Mouse (Mus musculus) testis, postnatal 14 days (tissue): Measurements from ENCODE around the gene Mmachc.

Experiments
- DNase-seq: peaks from one replicate; pipeline ENCODE4 v3.0.0; 2021; ENCODE audit warnings: low spot score

Mmachc gene

DNA sequence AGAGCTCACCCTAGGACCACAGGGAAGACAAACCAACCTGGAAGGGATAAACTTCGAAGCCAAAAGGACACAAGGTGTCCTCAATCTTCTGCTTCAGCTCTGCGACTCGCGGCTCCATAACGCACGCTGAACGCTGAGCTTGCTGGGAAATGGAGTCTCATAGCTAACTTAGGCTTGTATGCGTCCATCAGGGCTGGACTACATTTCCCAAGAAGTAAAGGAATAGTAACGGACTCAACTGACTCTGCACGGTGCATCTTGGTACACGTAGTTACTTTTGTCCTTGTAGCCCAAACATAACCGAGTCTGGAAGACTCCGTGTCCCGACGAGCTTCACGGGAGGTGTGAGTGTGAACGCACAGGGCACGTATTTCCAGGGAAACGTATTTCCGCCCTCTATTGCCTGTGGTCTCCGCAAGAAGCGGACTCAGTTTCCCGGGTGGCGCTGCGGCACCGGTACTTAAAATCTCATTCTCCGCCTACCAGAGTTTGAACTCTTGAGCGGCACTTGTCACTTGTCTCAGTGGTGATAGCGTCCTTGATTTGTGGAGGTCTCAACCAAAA is at the start of gene Mmachc, which contains the start of gene Ccdc163:
Mmachc (minus strand) TSS at position 206 of the 564 bp plus-strand sequence.
Ccdc163 (plus strand) TSS at position 309 of the 564 bp plus-strand sequence.
- DNase-seq: peak; percentile 94

DNA sequence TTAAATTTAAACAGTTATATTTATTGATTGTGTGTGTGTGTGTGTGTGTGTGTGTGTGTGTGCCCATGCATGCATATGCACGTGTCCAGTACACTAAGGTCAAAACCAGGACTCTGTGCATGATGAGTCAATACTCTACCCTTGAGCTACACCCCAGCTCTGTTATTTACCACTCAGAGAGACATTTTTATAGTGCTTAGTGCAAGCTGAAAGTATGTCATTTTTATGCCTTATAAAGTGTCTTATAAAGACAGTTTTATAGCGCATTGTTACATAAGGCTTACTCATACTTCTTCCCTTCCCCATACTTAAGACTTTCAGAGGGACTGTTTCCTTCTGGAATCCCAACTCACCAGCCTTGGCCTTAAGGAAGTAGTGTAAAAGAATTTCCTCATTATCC is 41.5 kb upstream of the Mmachc start:
- DNase-seq: no peak

DNA sequence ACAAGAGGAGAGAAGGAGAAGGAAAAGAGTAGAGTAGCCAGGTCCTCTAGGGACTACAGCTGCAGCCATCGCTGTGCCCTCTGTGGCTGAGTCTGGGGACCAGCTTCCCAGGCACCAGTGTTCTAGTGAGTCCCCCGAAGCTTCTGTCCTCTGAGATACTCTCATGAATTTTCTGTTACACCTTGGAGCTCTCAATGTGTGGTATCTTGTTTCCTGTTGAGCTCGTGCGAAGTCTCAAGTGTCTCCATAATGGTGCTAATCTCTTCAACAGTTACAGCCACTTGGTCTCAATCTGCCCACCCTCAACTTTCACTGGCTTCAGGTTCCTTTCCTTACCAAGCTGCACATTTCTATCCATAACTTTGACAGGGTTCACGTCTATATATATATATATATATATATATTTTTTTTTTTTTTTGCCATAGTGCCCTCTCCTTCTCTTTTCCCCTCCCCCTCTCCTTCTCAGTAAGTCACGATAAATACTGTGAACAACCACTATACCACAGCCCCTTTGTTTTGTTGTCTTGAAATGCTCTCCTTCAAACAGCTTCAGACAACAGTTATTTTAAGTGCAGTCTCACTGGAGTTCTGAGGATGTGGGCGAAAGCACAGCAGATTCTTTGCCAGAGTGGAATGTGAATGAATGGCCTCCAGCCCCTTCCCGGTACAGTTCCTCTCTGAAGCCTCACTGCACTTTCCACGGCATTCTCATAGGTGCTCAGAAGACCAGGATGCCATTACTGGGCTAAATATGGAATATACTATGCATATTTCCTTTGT is 31.0 kb upstream of the Mmachc start:
- DNase-seq: no peak

DNA sequence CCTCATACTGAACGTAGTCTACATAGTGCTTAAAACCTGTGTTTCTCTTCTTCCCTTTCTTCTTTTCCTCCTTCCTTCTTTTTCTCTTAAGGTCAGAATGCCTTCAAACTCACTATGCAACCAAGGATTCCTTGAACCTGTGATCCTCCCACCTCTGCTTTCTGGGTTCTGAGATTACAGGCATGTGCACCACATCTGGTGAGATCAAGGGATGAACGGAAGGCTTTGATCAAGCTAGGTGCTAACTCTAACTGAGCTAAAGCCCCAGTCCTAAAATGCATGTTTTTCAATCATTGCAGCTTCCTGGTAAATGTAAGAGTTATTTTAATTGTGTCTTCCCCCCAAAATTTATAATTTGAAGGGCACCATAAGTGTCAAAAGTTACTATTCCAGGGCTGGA is 26.8 kb upstream of the Mmachc start:
- no peak for DNase-seq

DNA sequence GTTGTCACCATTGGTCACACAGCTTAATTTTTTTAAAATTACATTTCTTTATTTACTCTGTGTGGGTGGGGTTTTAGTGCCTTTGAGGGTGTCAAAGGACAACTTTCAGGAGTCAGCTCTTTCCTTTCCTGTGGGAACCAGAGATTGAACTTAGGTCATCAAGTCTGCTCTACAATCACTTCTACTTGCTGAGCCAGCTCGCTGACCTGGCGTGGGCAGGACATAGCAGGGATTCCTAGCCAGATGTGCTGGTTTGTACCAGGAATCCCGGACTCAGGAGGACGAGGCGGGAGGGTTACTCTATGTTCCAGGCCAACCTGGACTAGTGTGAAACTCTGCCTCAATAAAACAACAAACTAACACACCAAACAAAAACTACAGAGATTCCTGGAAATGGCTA is 24.1 kb upstream of the Mmachc start:
- DNase-seq: no peak

DNA sequence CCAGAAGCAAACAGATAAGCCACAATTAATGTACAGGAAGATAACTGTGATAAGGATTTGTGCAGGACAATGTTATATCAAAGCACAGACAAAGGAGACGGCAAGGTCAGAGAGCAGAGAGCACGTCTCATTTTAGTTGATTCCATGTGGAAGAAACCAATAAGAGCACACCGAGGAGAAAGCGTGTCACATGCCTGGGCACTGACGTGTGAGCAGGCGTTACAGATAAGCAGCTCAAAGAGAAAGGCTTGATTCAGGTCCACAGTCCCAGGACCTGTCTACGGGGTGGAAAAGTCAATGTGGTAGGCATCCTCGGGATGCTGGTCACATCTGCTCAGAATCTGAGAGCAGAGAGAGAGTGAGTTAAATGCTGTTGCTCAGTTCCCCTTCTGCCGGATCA is 22.9 kb upstream of the Mmachc start:
- DNase-seq: no peak

DNA sequence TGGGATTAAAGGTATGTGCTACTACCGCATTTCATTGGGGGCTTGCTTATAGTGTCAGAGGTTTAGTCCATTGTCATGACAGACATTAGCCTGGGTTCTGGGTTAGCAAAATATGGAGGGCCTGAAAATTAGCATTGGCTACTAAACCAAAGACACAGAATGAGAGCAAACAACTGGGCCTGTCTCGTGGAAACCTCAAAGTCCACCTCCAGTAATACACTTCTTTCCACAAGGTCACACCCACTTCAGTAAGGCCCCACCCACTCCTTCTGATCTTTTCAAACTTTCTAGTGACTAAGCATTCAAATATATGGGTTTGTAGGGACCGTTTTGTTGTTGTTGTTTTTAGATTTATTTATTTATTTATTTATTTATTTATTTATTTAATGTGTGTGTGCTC is 21.3 kb upstream of the Mmachc start:
- no peak for DNase-seq

DNA sequence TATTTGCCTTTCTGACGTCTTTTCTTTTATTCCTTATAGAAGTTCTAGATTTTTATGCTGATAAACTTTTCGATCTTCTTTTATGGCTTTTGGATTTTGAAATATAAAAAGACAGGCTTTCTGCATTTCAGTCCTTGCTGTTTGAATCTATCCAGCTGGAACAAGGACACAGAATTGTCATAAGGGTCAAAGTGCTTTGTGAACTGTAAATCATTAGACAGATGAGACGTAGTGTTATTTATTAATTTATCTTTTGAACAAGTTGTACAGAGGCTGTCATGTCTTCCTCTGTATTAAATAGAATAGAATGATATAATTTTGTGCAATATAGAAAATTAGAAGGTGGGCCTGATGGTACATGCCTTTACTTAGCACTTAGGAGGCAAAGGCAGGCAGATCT is 19.2 kb upstream of the Mmachc start:
- no peak for DNase-seq

DNA sequence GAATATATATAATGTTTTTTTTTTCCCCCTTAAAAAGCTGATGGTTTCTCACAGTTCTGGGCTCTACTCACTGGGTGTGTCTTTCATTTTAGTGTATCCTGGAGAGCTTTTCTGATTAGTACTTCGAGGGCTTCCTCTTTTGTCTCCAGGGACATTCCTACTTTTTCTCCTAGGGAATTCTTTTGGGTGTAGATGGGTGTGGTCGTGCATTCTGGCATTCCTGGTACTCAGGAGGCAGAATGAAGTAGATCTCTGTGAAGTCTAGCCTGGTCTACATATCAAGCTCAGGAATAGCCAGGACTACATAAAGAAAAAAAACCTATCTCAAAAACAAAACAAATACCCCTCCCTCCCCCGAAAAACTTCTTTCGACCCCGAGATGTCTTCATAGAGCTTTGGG is 17.2 kb upstream of the Mmachc start:
- no peak for DNase-seq

DNA sequence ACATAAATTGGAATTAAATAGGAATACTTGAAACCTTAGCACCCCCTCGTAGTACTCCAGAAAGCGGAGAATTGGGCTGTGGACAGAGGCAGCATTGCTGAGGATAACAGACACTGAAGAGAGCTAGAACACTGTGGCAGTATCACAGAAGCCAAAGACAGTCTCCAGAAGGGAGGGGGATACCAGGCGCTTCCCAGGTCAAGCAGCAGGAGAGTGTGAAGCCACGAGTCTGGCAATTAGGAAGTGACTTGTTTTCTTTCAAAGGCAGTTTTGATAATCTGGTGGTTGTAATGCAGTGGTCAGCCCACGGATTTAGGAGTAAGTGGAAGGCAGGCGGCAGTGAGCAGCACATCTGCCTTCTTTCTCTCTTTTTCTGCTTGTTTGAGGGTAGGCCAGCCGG is 14.0 kb upstream of the Mmachc start:
- DNase-seq: no peak

DNA sequence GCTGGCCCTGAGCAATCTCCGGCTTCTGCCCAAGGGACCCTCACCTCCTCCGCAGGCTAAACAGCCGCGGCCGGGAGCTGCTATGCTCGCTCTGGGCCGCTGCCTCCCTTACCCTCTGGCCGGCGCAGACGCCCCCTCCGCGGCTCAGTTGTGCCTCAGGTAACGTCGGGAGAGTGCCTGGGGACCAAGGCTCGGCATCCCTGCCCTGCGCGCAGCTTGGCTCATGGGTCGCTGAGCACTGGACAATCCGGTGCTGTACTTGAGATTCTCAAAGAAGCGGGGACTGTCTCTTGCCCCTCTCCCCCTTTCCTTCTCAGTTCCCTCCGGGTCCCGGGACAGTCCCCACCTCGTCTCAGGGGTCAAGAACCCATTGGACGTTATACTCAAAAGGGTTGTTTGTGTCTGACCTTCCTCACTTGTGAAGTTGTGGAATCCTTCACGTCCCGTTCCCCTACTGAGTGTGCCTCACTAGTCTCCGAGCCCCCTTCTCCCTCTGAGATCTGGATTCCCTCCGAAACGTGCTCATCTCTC is 13.0 kb upstream of the Mmachc start:
- no peak for DNase-seq

DNA sequence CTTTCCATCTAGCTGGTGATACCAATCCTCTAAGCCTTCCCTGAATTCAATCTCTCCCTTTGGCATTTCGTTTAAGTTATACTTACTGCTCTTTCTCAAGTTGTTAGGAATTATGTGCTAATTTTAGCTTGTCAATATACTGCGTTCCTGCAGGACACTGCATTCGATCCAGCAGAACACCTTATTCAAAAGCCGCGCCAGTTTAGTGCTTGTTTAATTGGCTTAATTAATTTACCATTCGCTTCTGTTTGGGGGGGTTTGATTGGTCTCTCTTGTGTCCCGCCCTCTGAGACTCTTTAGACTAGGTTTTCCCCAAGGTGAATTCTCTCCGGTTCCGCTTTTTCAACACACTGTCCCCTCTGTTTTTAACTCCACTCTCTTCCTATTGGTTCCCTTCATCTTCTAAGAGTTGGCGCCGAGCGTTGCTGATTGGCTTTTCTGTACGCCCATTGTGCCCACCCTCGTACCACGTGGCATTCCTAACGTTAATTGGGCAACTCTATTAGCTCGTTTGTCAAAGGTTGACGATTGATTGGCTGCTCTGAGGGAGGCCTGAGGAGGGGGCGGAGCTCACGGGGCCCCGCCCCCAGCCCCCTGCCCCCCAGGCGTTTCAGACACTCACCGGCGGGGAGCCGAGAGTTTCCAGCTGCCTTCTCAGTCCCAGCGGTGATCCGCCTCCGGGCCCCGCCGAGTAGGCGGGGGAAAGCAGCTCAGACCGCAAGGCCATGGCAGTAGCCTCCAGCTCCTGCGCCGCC is 12.3 kb upstream of the Mmachc start, which contains the start of gene Tesk2:
Tesk2 (plus strand) TSS at position 606 of the 755 bp plus-strand sequence.
- peak; percentile 97 for DNase-seq

DNA sequence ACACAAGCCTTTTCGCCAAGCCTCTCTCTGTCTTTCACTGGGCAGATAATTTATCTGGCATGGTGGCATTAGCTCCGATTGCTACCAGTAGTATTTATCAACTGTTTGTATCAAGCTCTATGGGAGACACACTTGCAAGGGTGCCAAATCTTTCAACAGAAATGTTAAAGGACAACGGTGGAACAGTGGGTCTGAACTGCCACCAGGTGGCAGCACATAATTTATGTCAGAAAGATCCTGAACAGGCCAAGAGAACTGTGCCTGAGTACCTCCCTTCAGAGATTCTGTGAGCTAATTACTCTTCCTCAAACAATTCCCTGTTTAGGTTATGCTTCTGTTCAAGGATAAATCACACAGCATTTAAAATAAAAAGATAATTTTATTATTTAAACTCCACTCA is 11.2 kb upstream of the Mmachc start:
- DNase-seq: peak; percentile 52

DNA sequence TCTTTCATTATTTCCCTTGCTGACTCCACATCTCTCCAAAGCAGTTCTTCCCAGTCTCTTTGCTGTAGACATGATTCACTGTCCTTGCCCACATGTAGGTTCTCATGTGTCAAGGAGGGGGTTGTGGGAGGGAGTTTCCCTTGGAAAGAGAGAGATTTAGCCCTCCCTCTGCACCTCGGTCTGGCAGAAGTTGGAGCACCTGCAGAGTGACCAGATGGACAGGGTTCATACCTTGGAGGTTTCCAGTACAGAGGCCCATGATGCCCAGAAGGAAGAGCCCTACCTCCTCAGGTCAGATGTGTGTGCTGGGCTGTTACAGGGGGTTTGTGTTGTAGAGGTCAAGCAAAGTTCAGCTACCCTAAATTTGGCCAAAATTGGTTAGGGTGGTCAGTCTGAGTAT is 4.3 kb upstream of the Mmachc start:
- no peak for DNase-seq

DNA sequence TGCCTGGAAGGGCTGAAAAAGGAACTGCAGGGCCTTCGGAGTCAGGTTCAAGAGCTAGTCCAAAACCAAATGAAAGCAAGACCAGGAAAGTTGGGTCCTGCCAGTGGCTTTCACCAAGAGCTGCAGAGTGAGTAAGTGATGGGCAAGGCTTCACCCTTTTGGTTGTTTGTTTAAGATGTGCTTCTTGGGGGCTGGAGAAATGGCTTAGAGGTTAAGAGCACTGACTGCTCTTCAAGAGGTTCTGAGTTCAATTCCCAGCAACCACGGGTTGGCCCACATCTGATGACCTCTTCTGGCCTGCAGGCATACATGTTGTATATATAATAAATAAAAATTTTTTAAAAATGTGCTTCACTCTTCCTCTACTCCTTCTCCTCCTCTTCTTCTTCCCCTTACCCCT is 1.9 kb upstream of the Mmachc start:
- no peak for DNase-seq

DNA sequence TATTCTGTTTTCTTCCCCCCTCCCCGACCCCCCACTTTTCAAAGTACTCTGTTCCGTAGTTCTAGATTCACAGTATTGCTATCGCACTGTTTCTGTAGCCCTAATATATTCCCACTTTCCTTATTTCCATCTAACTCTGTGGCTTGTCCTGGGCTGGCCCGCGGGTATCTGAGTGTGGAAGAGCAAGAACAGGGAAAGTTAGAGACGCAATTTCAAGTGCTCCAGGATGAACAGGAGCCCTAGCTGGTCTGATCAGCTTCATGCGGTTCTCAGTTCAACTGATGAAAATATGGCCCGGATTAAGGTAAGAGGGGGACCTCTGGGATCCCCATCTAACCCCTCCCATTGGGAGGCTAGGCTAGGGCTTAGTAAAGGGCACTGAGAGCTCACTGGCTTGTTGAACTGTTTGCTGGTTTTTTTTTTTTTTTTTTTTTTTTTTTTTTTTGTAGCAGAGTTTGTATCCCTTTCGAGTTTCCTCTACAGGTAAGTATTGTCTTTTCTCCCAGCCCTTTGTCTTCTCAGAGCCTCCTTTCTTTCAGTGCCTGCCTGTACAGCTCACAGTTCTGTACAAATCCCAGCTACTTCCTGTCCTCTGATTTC is 685 bp upstream of the Mmachc start:
- no peak for DNase-seq

DNA sequence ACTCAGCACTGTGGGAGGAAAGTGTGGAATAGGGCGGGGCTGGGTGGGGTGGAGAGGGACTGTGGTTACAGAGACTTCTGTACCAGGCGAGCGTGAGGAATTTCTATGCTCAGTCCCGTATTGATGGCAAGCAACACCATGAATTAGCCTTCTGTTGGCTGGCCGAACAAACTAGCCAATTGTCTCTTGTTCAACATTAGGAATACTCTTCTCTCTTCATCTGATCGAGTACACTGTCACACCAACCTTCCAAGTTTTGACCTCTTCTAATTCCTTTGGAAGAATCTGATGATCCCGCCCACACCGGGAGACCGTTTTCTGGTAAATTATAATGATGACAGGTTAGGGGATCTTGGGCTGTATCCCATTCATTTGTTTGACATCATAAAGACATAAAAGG is 540 bp downstream of the Mmachc start:
- DNase-seq: no peak

DNA sequence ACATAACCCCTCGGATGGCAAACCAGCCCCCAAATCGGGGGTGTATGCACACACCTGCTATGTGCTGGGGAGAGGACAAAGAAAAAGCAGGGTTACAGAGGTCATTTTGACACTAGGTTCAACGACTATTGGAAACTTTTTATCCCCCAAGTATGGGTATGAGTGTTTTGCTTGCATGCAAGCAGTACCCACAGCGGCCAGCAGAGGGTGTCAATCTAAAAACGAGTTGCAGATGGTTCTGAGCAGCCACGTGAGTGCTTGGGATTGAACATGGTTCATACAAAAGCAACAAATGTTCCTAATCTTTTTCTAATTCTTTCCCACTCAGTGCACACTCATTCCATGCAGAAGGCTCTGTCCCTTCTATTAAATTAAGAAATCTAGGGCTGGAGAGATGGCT is 4.4 kb downstream of the Mmachc start:
- DNase-seq: peak; percentile 64

DNA sequence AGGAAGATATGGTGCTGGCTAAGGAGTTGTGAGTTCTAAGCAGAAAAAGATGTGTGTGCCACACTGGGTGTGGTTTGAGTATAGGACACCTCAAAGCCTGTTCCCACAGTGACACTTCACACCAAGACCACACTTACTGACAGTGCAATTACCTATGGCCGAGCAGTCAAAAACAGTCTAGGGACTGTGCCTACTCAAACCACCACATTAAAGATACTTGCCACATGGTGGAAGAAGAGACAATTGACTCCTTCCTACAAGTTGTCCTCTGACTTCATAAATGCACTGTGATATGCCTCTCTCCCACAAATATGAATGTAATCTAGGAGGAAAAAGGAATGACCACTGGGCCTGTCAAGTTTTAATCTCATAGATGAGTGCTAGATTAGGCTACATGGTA is 7.2 kb downstream of the Mmachc start:
- no peak for DNase-seq

DNA sequence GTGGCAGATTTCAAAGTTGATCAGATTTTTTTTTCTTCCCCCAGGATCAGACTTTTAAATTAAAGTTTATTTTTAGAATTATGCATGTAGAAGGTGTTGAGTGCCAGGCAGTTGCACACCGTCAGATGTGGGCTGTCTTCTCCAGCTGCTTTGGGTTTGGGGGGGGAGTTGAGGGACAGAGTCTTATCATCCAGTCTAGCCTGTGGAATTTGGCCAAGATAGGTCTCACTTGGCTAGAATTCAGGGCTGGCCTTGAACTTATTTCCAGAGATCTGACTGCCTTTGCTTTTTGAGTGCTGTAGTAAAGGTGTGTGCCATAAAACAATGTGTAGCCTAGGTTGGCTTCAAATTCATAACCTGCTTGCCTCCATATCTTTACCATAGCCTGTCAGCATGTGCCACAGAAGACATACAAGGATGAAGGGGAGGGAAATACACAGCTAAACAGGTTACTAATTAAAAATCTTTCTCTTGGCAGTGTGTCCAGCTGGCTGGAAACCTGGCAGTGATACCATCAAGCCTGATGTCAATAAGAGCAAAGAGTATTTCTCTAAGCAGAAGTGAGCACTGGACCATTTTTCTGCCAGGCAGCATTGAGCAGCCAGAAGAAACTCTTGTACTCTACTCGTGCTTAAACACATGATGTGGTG is 9.4 kb downstream of the Mmachc start:
- no peak for DNase-seq

DNA sequence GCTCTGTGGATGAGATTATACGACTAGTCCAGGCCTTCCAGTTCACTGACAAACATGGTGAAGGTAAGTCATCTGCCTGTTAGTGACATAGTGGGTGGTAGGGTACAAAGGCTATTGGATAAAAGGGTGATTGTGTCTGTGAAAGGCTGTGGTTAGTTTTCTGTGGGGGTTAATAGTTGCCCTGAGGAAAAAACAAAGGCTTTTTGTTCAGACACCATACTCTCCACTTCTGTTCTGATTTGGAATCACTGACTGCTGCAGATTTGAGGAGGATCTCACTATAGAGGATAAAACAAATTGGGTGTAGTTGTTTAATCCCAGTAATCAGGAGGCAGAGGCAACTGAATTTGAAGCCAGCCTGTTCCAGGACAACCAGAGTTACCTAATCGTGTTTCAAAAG is 14.4 kb downstream of the Mmachc start:
- DNase-seq: no peak

DNA sequence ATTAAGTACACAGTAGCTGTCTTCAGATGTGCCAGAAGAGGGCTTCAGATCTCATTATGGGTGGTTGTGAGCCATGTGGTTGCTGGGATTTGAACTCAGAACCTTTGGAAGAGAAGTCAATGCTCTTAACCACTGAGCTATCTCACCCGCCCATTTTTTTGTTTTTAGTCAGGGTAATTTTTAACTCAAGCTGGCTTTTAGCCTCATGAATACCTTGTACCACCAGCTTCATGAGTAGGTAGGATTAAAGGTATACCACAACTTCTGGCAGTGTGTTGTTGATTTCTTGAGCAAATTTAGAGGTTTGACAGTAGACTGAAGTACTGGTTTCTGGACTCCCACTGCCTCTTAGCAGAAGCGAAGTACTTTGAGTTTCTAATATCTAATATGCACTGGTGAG is 16.1 kb downstream of the Mmachc start:
- DNase-seq: no peak
